Mouse (Mus musculus) CD8-positive naive resting alpha-beta T cell, adult 2 months (primary cell): ENCODE data around the gene Rhbdl3.

Source experiments
- DNase-seq, 2 experiments: peaks; one replicate each; pipeline ENCODE4 v3.0.0; 2022; ENCODE audit warnings: low read depth in 2 of 2, low spot score in 2 of 2

Gene Rhbdl3

GRCm38 (mm10) chr11:80383626-80384046 is 82.9 kb downstream of the Rhbdl3 start:
- DNase-seq: no peak

GRCm38 (mm10) chr11:80384461-80384860 is 83.7 kb downstream of the Rhbdl3 start:
- no peak for DNase-seq

DNA sequence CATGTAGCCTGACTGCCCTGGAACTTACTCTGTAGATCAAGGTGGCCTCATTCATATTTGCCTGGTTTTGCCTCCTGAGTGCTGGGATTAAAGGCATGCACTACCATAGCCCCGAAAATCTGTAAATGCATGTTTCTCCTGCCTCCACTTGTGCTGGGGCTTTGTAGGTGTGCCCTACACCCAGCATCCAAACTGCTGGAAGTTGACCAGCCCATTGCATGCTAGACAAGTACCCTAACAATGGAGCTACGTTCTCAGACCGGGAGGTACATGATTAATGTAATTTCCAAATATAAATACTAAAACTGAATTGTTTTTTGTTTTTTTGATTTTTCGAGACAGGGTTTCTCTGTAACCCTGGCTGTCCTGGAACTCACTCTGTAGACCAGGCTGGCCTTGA is 84.3 kb downstream of the Rhbdl3 start:
- no peak for DNase-seq

- DNase-seq: no peak
Observed at GRCm38 (mm10) chr11:80386790-80387189, 86.1 kb downstream of the Rhbdl3 start.

GRCm38 (mm10) chr11:80389885-80390284 is 89.2 kb downstream of the Rhbdl3 start:
- DNase-seq: no peak

- no peak for DNase-seq
Observed at GRCm38 (mm10) chr11:80391407-80392120, 90.9 kb downstream of the Rhbdl3 start.

DNA sequence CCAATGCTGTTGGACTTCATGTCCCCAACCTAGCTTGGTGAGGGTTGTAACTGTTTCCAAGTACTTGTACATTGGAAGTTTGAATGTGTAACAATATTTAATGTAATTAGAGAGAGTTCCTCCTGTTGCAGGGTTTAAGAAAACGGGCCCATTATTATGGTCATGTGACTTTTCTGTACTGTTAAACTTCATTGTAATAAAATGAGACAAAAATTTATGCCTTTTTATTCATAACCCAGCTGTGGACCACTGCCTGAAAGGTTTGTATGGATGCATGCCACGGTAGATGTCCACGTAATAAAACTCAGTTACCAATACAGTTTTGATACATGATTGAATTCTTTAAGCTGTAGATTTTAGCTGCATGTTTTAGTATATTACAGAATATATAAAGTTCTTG is 95.2 kb downstream of the Rhbdl3 start:
- no peak for DNase-seq

DNA sequence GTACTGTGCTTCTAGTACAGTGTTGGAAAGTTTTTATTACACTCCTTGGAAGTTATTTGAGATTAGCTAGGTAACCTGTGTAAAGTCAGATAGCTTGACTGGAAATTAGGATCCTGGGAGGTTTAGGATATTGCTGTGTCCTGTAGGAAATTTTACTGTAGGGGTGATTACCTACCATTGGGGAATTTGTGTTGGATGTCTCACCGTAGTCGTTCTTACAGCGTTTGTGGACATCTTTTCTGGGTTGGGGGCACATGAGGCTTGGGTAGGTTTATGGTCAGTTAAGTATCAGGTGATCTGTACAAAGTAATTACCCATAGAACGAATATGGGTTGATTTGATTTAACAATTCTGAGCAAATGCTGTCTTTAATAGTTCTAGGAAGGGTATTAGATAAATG is 95.9 kb downstream of the Rhbdl3 start:
- DNase-seq: no peak
